Mouse (Mus musculus) heart, embryonic 12.5 days (tissue): ENCODE measurements around the gene Dgki. TPM values are rescaled to one million over a fixed set of nuclear protein-coding genes. Genes with fewer than 3 reads are reported as not detected.

ENCODE experiments used
- ATAC-seq: fragments of 200-750 bp; cut with Nextera tagmentation; 2 replicates; pipeline ENCODE4 v1.8.0; 2017; ENCODE audit warnings: moderate TSS enrichment, moderate library complexity; ENCODE audit not compliant: insufficient number of reproducible peaks, low FRiP score
- H3K27ac ChIP-seq: fragments of 300-500 bp; sonication (generic); 2 replicates; pipeline ENCODE4 v1.5.1; 2016; ENCODE audit warnings: mild to moderate bottlenecking, moderate library complexity; ENCODE audit not compliant: poor library complexity, severe bottlenecking
- H3K27me3 ChIP-seq: fragments of 300-500 bp; sonication (generic); replicated peaks from 2 replicates; pipeline ENCODE4 v1.6.1; 2016; ENCODE audit warnings: mild to moderate bottlenecking, moderate library complexity
- H3K36me3 ChIP-seq: fragments of 300-500 bp; sonication (generic); 2 replicates; pipeline ENCODE4 v1.6.1; 2016; ENCODE audit warnings: mild to moderate bottlenecking, moderate library complexity
- H3K4me1 ChIP-seq: fragments of 300-500 bp; sonication (generic); replicated peaks from 2 replicates; pipeline ENCODE4 v1.6.1; 2016; ENCODE audit warnings: mild to moderate bottlenecking
- H3K4me2 ChIP-seq: fragments of 300-500 bp; sonication (generic); 2 replicates; pipeline ENCODE4 v1.6.1; 2016; ENCODE audit warnings: mild to moderate bottlenecking, moderate library complexity
- H3K4me3 ChIP-seq: fragments of 300-500 bp; sonication (generic); 2 replicates; pipeline ENCODE4 v1.5.1; 2016; ENCODE audit warnings: mild to moderate bottlenecking
- H3K9ac ChIP-seq: fragments of 300-500 bp; sonication (generic); 2 replicates; pipeline ENCODE4 v1.6.1; 2016; ENCODE audit warnings: mild to moderate bottlenecking, moderate library complexity
- H3K9me3 ChIP-seq: fragments of 300-500 bp; sonication (generic); replicated peaks from 2 replicates; pipeline ENCODE4 v1.6.1; 2016; ENCODE audit warnings: mild to moderate bottlenecking, moderate library complexity
- WGBS: fragments of 180-500 bp; shearing (Covaris S2); methylation state at CpG from one replicate; pipeline ENCODE4 v1.1.7; 2016; 5-methylcytosine and 5-hydroxymethylcytosine counted together
- polyA plus RNA-seq: library from polyadenylated mRNA; unstranded; fragments of >200 nt; fragmentation: Nextera tagmentation; extraction: Ambion mirVana; gene quantifications from 2 replicates; pipeline ENCODE4 v1.2.1, GENCODE M21; 2016

The Dgki gene
- polyA plus RNA-seq, 1 experiment from 2014 or later, result 0.84 TPM

GRCm38 (mm10) chr6:37097356-37098155 lies 202.4 kb downstream of the Dgki start:
- Histone ChIP-seq H3K9me3 (no peaks in the 10 kb centered on the region), H3K36me3 (no peaks in the 10 kb centered on the region), H3K27me3 (no peaks in the 10 kb centered on the region), H3K9ac (no peak overlapping the region; the same call in 1 of the 2 replicates), H3K4me1 (peaks cover 7% of the 10 kb centered on the region; the same call in 1 of the 2 replicates), H3K4me3 (no peak overlapping the region), H3K4me2 (no peak overlapping the region), H3K27ac (peak overlapping the region; percentile 84; the same call in 1 of the 2 replicates)
- 44% methylated on average over 18 of the region's 18 CpGs for WGBS
- no peak for ATAC-seq

DNA sequence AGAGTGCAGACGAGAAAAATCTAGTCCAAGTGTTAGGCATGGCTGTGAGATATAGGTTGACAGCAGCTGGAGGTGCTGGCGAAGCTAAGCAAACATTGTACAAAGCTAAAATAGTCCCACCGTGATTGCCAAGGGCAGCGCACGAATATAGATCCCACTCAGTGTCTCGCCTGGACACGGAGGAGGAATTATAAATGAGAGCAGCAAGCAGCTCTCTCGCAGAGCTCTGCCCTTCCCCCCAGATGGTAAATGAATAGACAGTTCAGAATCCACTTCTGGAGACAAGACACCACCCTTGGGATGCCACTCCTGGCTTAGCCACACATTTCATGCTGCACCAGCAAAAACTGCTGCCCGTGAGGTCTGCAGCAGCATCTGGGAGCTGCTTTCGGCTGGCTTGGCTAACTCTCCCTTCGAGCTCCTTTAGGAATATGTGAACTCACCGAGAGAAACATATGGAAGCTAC lies 203.1 kb downstream of the Dgki start:
- no peaks in the 10 kb centered on the region for H3K27me3 ChIP-seq
- peak overlapping the region; percentile 68 for H3K4me2 ChIP-seq
- peak overlapping the region; percentile 7; the same call in 1 of the 2 replicates for H3K9ac ChIP-seq
- H3K4me3 ChIP-seq, result peak overlapping the region; percentile 32
- WGBS, result 28% methylated on average over 12 of the region's 12 CpGs
- H3K27ac ChIP-seq, result peak overlapping the region; percentile 84
- H3K36me3 ChIP-seq, result no peaks in the 10 kb centered on the region
- H3K9me3 ChIP-seq, result no peaks in the 10 kb centered on the region
- ATAC-seq, result no peak
- H3K4me1 ChIP-seq, result peaks cover 7% of the 10 kb centered on the region; the same call in 1 of the 2 replicates

DNA sequence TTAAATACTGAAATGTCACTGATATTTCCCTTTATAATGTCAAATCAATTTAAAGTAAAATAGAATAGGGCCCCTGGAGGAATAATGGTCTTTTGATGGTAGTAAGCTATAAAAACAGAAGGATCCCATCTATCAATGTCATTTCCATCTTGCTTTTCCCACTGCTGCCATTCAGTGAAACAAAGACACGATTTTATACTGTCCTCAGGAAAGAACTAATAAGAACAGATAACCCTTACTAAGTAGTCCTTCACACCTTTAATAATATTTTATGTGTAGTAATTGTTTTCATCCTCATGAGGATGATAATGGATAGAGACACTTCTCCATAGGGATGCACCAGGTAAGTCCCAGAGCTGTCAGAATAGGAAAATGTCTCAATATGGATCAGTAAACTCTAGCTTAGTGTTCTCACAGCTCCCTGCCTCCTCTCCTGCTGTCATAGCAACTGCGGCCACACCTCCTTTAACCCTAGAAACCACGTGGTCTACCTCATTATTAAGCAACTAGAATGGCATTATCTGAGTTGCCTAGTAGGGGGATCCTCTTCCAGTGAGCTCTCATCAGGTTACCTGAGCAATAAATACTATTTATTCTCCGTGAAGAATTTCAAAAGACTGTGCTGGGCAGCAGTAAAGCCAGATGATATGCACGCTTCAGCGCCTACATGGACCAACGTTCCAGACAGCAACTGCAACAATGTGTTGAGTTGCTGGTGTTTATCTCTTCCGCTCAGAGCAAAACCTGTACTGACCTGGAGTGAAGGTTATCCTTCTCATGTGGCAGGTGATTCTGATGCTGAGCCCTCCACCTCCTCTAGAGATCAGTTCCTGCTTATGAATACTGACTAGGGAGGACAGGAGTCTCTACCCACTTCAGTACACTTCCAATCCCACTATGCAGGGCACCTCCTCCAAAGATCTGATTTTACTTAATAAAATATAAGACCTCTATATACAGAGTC lies 210.6 kb downstream of the Dgki start:
- ATAC-seq, result no peak

GRCm38 (mm10) chr6:37082990-37083389 lies 217.0 kb downstream of the Dgki start:
- 58% methylated on average over 3 of the region's 3 CpGs for WGBS
- ATAC-seq, result no peak
- H3K9me3 ChIP-seq, result no peaks in the 10 kb centered on the region

More for the DNA sequence above, 210.6 kb downstream of the Dgki start:
- no peaks in the 10 kb centered on the region for H3K27me3 ChIP-seq
- no peak overlapping the region for H3K4me3 ChIP-seq
- whole genome bisulfite sequencing, result 53% methylated on average over 8 of the region's 8 CpGs
- no peak overlapping the region for H3K9ac ChIP-seq
- H3K4me1 ChIP-seq, result 0 out of 2 replicates have a peak, but pooled peaks cover 3% of the 10 kb centered on the region
- no peak overlapping the region for H3K27ac ChIP-seq
- H3K9me3 ChIP-seq, result no peaks in the 10 kb centered on the region
- H3K36me3 ChIP-seq, result no peaks in the 10 kb centered on the region
- H3K4me2 ChIP-seq, result no peak overlapping the region

DNA sequence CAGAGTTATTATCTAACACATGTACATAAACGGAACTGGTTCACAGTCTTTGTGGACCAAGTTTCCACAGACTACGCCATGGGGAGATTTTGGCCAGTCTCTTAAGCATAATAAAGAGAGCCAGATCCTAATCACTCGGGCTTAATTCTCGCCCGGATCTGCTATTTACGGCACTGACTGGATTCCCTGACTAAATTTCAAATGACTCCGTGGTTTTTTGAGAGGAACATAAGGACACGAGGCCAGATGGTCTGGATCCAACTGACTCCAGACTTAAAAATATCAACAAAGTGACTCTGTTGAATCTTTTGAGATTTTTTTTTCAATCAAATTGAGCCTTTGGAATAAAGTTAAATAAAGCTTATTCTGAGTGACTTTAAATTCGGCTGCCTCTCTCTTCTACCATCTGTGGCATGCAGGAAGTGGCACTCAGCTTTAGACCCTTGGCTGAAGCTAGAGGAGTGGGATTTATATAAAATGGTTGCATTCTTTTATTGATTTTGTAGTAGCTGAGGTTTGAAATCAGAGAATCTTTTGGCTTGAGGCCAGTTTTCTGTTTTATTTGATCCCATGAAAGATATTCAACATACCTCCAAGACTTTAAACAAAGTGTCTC lies 227.5 kb downstream of the Dgki start:
- Histone ChIP-seq H3K27me3 (no peaks in the 10 kb centered on the region), H3K4me3 (no peak overlapping the region), H3K4me2 (no peak overlapping the region), H3K4me1 (peaks cover 11% of the 10 kb centered on the region), H3K9ac (no peak overlapping the region), H3K36me3 (no peaks in the 10 kb centered on the region), H3K9me3 (no peaks in the 10 kb centered on the region), H3K27ac (no peak overlapping the region)
- no peak for ATAC-seq
- 73% methylated on average over 9 of the region's 9 CpGs for WGBS

More at GRCm38 (mm10) chr6:37082990-37083389, 217.0 kb downstream of the Dgki start:
- no peak overlapping the region for H3K9ac ChIP-seq
- no peak overlapping the region for H3K4me2 ChIP-seq
- no peak overlapping the region for H3K4me3 ChIP-seq
- no peaks in the 10 kb centered on the region for H3K27me3 ChIP-seq
- H3K4me1 ChIP-seq, result no peaks in the 10 kb centered on the region
- H3K36me3 ChIP-seq, result no peaks in the 10 kb centered on the region
- no peak overlapping the region for H3K27ac ChIP-seq

DNA sequence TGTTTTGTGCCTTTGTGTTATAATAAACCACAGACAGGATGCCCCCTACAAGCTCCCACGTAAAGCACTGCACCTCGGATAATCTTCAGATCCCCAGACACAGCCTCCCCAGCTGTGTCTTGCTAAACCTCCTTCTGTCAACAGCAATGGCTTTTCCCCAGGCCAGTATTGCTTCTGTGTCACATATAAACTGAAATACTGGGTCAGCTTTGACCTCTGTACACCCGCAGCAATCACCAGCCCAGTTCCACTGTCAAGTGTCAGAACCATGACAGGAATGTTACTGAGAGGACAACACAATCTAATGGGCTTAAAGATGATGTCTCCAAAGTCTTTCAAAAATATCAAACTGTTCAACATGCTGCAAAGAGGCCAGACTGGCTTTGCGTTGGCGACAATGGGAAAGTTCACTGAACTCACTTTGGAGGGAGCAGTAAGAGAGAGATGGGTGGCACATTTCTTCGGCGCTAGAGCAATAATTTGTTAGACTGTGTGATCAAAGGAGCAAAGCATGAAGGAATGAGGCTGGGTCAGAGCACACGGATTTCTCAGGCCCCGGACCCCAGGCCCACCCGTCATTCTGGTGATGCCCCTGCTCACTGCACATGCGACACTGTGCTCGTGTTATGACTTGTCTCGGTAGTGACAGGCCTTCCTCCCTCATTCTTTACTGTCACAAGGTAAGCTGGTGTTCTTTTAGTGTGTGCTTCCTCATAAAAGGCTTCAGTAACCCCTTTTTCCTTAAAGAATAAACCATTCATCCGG lies 230.0 kb downstream of the Dgki start:
- 69% methylated on average over 14 of the region's 14 CpGs for WGBS
- Histone ChIP-seq H3K4me3 (no peak overlapping the region), H3K4me2 (no peak overlapping the region), H3K9me3 (no peaks in the 10 kb centered on the region), H3K27me3 (no peaks in the 10 kb centered on the region), H3K36me3 (no peaks in the 10 kb centered on the region), H3K27ac (no peak overlapping the region), H3K4me1 (peaks cover 11% of the 10 kb centered on the region), H3K9ac (no peak overlapping the region)
- no peak for ATAC-seq

- H3K4me2 ChIP-seq, result no peak overlapping the region
- H3K9ac ChIP-seq, result no peak overlapping the region
- no peaks in the 10 kb centered on the region for H3K27me3 ChIP-seq
- 80% methylated on average over 6 of the region's 6 CpGs for WGBS
- H3K4me1 ChIP-seq, result peaks cover 18% of the 10 kb centered on the region
- no peaks in the 10 kb centered on the region for H3K9me3 ChIP-seq
- H3K36me3 ChIP-seq, result no peaks in the 10 kb centered on the region
- ATAC-seq, result no peak
- no peak overlapping the region for H3K4me3 ChIP-seq
- H3K27ac ChIP-seq, result no peak overlapping the region
Measured at GRCm38 (mm10) chr6:37068737-37069136, 231.2 kb downstream of the Dgki start.

DNA sequence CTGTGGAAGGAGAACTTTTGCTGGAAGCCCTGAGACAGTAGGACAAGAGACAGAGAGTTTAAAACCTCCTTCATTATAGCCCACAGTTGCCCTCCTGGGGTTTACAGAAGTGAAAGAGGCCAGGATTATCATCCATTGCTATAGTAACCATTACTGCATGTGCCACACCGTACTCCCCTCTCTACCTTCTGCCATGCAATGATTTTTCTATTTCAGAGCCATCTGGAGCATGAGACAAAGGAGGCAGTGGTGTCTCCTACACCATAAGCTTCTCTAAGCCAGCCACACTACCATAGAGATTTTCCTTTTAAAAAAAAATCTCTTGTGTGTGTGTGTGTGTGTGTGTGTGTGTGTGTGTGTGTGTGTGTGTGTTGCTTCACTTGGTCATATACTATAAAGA lies 232.6 kb downstream of the Dgki start:
- H3K4me1 ChIP-seq, result peaks cover 21% of the 10 kb centered on the region
- H3K27me3 ChIP-seq, result no peaks in the 10 kb centered on the region
- no peaks in the 10 kb centered on the region for H3K36me3 ChIP-seq
- WGBS, result 81% methylated on average over 1 of the region's 1 CpGs
- H3K27ac ChIP-seq, result no peak overlapping the region
- no peak overlapping the region for H3K4me3 ChIP-seq
- H3K4me2 ChIP-seq, result no peak overlapping the region
- no peaks in the 10 kb centered on the region for H3K9me3 ChIP-seq
- no peak for ATAC-seq
- H3K9ac ChIP-seq, result no peak overlapping the region

GRCm38 (mm10) chr6:37064214-37064830 lies 235.7 kb downstream of the Dgki start:
- Histone ChIP-seq H3K27me3 (no peaks in the 10 kb centered on the region), H3K4me2 (no peak overlapping the region), H3K4me3 (no peak overlapping the region), H3K27ac (peak overlapping the region; percentile 70), H3K9ac (no peak overlapping the region), H3K9me3 (no peaks in the 10 kb centered on the region), H3K4me1 (peaks cover 10% of the 10 kb centered on the region; the same call in 1 of the 2 replicates), H3K36me3 (no peaks in the 10 kb centered on the region)
- peak; percentile 85 for ATAC-seq
- WGBS, result 19% methylated on average over 10 of the region's 10 CpGs

DNA sequence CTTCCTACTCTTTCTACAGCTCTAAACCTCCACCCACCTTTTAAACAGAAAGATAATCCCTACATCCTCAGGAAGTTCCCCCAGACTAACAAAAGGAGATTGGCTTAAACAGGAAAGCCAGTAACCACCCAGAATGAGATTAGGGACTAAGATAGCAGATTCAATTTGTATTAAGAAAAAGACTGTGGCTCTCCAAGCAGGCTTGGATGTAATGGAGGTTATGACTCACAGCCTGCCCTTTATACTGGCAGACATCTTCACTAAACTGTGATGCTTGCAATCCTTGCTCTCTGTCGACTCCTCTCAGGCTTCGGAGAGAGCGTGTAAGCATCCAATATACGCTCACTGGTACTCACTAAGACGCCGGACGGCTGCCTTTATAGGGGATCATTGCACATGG lies 236.7 kb downstream of the Dgki start:
- peak; percentile 54; the same call in 1 of the 2 replicates for ATAC-seq
- Histone ChIP-seq H3K9me3 (no peaks in the 10 kb centered on the region), H3K4me1 (peaks cover 10% of the 10 kb centered on the region; the same call in 1 of the 2 replicates), H3K27ac (peak overlapping the region; percentile 70), H3K4me3 (no peak overlapping the region), H3K4me2 (no peak overlapping the region), H3K27me3 (no peaks in the 10 kb centered on the region), H3K9ac (no peak overlapping the region), H3K36me3 (no peaks in the 10 kb centered on the region)
- 84% methylated on average over 7 of the region's 7 CpGs for whole genome bisulfite sequencing
